Mouse (Mus musculus): ENCODE measurements around the gene Gm42674.
A peak's percentile ranks its signal among the peaks of the same experiment; 100 is the strongest.

The Gm42674 gene

DNA sequence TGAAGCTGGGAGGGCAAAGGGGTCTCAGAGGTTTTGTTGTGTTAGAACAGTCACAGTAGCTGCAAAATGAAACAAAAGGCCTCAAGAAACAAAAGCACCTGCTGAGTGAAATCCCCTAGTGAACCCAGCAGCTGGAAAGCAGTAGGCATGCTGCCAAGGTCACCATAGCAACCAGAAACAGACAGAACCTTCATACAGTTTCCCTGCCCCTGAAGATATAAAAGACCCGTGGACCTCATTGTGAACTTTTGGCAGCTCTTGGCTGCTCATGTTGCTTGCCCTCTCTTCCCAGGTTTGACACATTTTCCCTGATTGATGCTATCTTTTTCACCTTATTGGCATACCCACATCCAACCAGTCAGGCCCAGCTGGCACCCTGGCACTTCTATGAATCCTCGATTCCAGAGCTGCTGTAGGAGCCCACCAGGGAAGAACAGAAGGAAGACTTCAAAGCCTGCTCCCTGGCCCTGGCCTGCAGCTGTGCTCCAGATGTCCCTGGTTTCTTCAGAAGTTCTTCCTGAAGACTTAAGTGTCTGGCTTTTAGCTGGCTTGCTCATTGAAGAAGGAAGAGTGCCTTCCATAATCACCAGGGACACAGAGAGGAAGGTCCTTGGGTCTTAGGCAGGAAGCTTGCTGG is 21.8 kb downstream of the Gm42674 start:
- DNase-seq (ENCODE audit: low spot score in 2 of 2), result no peak

DNA sequence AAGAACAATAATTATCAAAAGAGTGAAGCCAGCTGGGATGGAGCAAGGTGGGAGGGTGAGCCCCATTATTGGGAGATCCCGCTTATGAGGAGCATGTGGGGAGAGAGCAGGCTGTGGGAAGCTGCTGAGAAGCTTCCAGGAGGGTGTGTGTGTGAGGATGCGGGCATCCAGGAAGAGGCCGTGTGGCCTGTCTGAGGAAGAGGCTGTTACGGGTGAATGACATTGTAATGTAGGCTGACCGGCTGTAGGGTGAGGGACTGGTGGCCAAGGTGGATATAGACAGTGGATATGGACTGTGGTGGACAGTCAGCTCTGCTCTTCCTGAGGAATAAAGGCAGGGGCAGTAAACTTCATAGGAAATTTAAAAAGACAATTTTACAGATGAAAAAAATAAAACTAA is 23.8 kb downstream of the Gm42674 start:
- DNase-seq (ENCODE audit: low spot score in 2 of 2), result no peak

DNA sequence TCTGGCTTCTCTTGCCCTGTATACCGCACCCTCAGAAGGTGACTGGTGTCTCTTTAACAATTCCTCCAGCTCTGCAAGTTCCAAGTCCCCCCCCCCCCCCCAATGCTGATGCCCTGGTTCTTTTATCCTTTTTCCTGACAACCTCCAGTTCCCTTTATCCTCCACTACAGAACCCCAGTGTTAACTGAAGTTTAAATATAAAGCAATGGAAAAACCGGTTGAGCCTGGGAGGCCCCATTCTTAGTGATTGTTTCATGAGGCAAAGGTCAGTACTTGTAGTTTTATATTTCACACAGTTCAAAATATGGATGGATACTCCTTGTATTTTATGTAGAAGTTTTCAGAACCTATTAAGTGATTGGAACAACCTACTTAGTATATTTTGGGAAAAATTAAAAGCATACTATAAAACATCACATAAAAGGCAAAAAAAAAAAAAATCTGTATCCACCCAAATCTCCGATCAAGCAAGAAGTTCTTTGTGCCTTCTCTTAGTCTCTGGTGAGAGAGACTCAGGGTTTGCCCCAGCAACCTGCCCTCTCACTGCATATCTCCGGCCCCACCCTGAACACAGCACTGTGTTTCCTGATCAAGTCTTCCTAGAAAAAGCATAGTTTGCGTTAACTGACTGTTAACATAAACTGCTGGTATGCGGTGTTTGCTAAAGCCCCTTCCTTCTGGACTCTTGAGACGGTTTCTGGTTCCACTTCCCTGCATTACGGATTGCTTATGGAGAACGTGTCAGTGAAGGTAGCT is 24.7 kb downstream of the Gm42674 start:
- DNase-seq (ENCODE audit: low spot score in 2 of 2), result no peak

DNA sequence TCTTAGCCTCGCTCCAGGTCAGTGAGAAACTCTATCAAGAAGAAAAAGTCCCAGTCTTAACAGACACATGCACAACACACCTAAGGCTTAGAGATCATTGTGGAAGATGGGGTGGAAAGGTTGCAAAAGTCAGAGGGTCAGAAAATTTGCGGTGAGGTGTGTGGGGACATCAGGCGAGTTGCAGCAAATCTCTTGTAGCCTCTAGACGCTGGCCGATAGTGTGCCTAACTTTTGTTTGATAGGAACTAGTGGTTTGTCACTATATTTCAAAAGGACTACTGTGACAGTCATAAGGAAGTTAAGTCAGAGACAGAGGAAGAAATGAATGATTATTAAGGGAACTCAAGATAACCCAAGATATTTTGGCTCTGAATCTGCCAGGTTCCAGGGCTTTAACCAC is 25.7 kb downstream of the Gm42674 start:
- DNase-seq (ENCODE audit: low spot score in 2 of 2), result no peak

DNA sequence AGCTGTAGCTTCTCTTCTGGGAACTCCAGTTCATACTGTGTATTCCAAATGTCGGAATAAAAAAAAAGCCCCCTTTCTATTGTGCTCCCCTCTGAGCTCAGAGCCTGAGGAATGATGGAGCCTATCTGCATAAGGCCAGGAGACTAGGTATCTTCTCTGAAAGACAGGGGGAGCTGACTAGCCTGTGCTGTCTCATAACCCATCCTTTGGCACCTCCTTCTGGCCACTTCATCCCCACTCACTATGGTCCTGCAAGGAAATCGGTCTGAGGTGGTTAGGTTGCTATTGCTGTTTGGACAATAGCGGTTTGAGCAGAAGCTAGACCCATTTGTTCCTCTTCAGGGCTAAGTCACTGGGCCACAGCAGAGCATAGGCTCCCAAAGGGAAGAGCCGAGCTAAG is 26.1 kb downstream of the Gm42674 start:
- no peak for DNase-seq (ENCODE audit: low spot score in 2 of 2)

DNA sequence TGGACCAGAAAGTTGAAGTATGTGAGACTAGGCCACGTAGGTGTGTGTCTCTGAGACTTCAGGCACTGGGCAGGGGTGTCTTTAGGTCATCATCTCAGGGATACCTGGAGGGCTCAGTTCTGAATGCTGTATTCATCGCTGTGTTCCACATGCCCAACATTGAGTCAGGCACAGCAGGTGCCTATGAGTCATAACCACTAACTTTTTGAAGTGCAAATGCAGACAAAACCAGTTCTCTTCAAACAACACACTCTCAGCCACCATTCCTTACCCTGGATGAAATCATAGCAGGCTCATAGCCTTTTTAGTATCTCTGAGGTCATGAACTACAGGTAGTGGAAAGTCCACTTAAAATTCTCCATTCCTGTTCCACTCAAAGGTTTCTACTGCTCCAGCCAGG is 27.6 kb downstream of the Gm42674 start:
- no peak for DNase-seq (ENCODE audit: low spot score in 2 of 2)

DNA sequence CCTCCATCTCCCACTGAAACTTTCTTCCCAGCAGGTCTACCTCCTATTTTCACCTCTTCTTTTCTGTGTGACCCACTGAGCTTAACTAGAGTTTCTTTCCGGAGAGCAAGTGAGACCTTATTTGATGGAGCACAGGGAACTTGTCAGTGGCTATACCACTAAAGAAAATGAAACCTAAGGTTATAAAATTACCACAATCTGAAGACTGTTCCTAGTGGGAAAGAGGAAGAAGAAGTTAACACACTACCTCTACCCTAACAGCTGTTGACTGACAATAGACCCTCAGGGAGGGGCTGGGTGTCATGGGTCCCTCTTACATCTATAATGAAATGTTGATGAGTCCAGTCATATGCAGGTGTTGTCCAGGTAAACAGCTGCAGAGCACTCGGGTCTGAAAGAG is 30.3 kb downstream of the Gm42674 start:
- DNase-seq (ENCODE audit: low spot score in 2 of 2), result no peak

DNA sequence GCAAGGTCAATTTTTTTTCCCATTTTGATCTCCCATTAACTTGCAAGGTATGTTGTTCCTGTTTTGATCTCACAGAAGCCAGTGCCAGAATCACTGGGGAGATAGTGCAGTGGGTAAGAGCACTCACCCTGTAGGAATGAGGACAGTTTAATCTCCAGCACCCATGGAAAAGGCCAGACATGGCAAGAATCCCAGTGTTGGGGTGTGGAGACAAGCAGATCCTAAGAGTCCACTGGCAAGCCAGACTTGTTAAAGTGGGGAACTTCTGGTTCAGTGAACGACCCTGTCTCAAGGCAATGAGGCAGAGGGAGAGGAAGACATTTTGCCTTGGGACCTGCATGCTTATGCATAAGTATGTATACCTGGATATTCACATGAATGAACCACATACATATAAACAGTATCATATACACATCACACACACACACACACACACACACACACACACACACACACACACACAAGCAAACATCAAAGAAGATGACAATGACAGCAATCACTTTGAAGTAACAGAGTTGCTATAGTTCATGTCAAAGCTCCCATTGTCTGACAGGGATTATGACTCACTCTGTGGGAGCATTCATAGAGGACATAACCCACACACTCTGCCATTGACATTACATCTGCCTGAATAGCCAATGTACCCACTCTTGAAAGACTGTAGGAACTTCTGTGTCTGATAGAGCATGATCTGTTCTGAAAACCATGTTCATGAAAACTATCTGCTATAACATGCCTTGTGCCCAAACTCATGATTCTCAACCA is 37.0 kb downstream of the Gm42674 start:
- DNase-seq (ENCODE audit: low spot score in 2 of 2), result no peak

DNA sequence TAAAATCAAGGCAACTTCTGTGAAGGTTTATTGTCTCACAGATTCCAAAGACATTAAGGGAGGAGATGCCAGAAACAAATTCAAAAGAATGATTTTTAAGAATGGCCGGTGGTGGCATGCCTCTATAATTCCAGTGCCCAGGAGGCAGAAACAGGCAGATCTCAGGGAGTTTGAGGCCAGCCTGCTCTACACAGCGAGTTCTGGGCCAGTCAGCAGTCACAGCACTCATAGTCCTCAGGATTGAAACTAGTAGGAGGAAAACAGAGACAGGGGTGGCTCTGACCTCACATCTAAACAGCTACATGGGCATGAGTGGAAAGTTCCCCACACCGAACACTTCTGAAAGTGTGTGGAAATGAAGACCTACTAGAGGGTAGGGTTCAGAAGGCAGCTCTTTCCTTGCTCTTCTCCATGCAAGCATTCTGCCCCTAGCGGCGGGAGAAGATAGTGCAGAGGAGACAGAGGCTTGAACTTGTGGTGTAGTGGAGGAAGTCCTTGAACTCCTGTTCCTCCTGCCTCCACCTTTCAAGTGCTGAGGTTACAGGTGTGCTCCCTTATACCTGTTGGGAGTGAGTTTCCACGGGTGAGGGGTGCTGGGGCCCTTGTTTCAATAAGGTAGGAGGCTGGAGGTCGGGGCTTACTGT is 37.9 kb downstream of the Gm42674 start:
- DNase-seq (ENCODE audit: low spot score in 2 of 2), result peak in 1 of 2 experiments; percentile 42

DNA sequence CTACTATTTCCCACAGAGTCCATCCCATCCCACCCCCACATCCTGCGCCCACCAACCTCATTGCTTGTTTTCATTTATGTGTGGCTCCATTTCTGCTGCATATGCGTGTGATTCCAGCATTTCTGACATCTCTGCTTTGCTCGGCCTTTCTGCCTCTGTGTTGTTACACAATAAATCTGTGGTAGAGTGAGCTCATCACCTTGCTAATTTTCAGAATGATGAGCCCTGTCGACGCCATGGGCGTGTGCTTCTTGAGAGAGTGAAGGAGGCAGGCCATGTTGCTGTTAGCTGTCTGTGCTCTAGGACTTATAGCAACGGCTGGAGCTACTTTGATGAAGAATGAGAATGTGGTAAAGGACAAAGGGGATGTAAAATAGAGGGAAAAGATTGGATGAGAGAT is 39.3 kb downstream of the Gm42674 start:
- no peak for DNase-seq (ENCODE audit: low spot score in 2 of 2)

DNA sequence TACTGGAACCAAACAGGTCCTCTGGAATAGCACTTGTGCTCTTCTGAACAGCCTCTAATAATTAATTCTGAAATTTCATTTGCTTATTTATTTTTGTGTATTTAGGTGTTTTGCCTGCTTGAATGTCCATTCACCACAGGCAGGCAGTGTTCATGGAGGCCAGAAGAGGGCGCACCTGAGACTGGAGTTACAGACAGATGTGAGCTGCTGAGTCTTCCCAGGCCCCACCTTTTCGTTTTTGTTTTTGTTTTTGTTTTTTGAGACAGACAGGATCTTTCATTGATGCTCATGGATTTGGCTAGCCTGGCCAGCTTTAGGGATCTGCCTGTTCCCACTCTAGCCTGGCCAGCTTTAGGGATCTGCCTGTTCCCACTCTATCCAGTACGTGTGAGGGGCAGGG is 42.5 kb downstream of the Gm42674 start:
- peak in 1 of 2 experiments; percentile 36 for DNase-seq (ENCODE audit: low spot score in 2 of 2)

DNA sequence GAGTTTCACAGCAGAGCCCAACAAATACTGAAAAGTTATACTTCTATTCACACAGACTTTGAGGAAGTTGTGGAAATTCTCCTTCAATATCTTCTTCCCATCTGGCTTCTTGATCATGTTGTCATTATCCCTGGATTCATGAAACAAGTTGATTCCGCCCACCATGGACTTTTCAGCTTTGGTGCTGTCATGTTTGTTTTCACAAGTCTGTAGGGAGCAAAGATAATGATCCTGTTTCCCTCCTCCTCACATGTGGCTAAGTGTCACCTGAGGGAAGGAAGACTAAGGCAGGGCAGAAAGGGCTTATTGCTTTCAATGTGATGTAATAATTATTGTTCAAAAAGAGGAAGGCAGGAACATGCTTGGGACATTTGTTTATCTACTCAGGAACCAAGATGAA is 45.6 kb downstream of the Gm42674 start:
- DNase-seq (ENCODE audit: low spot score in 2 of 2), result no peak

DNA sequence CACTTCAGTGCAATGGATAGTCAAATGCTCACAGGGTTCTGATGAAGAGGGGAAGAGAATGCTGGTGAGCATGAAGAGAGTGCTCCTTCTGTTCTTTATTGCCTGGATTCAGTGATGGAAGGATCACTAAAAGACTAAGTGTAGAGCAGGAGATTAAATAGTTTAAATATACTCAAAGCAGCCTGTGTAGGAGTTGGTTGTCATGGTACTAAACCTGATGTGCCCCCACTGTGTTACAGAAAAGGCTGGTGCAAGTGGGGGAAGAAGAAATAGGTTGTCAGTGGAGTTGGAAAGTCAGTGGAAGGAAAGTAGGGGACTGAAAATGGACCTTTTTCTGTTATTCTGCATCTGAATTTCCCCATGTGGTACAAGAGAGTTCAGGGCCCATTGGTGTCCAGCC is 47.3 kb downstream of the Gm42674 start:
- no peak for DNase-seq (ENCODE audit: low spot score in 2 of 2)

DNA sequence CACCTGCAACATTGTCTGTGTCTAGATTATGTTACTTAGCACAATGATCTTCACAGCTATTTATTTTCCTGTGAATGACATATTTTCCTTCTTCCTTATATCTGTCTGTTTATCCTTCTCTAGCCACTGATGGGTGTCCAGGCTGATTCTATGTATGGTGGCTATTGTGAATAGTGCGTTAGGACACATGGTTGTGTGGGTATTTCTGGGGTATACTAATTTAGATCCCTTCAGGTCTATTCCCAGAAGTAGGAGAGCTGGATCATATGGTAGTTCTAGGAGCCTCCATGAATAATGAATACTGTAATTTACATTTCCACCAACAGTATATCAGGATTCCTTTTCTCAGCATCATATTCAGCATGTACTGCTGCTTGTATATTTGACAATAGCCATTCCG is 48.1 kb downstream of the Gm42674 start:
- no peak for DNase-seq (ENCODE audit: low spot score in 2 of 2)

DNA sequence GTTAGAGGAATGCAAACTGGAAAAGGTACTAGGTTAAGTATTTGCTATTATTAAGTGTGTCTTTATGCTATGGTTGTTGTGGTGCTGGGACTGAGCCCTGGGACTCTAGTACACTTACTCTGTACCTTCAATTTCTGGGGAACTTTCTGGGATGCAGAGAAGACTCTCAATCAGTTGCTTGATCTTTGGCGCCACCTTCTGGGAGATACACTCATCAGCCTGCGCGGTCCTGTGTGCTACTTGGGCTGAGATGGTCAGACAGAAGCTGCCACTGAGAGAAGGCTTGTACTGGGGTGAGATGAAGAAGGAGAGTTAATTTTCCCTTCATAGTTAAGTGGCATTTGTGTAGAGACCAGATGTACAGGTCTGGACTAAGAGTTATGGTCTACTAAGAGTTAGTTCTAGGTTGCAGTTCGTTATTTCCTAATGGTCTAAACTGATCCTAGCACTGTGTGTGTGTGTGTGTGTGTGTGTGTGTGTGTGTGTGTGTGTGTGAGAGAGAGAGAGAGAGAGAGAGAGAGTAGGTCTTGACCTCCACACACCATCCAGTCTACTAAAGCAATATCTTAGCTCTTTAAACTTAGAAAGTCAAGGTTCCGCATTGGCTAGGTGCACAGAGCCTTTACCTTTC is 51.3 kb downstream of the Gm42674 start:
- peak in 1 of 2 experiments; percentile 34 for DNase-seq (ENCODE audit: low spot score in 2 of 2)

DNA sequence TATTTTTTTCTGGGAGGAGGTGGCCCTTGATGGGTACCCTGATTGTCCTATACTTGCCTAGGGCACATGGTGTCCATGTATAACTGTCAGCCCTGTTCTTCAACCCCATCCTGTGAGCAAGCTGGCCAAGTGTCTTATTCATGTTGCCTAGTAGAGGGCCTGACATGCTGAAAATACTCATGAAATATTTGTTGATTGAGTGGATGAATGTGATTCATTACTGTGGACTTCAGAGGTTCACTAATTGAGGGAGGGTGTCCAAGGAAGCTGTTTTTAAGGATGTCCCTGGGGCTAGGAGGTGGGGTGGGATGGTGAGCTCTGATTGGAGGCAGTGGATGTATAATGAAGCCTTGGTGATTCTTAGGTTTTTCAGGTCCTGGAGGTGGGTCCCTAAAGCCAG is 52.0 kb downstream of the Gm42674 start, which contains the start of gene S100a7a:
Gene S100a7a (plus strand): TSS at position 301 of the 400 bp plus-strand sequence.
- DNase-seq (ENCODE audit: low spot score in 2 of 2), result no peak

All from spleen, postnatal 14 days (tissue).